Mouse (Mus musculus) hindbrain, embryonic 14.5 days (tissue): Measurements from ENCODE around the gene Chek2. TPM values are rescaled to one million over a fixed set of nuclear protein-coding genes. Genes with fewer than 3 reads are reported as not detected.

Experiments
- ATAC-seq: fragments of 200-750 bp; cut with Nextera tagmentation; 2 replicates; pipeline ENCODE4 v1.8.0; 2017; ENCODE audit warnings: moderate number of reproducible peaks, mild to moderate bottlenecking, moderate TSS enrichment, moderate library complexity; ENCODE audit not compliant: low FRiP score
- DNase-seq: peaks from one replicate; pipeline ENCODE4 v3.0.0-alpha.2; 2015; ENCODE audit warnings: low spot score
- H3K27ac ChIP-seq: fragments of 300-500 bp; sonication (generic); 2 replicates; pipeline ENCODE4 v1.5.1; 2014; ENCODE audit warnings: mild to moderate bottlenecking, moderate library complexity
- H3K27me3 ChIP-seq: fragments of 300-500 bp; sonication (generic); 2 replicates; pipeline ENCODE4 v1.6.1; 2014; ENCODE audit warnings: mild to moderate bottlenecking, low read length, mixed read lengths; ENCODE audit not compliant: control insufficient read depth, insufficient read depth
- H3K36me3 ChIP-seq: fragments of 300-500 bp; sonication (generic); replicated peaks from 2 replicates; pipeline ENCODE4 v1.6.1; 2014; ENCODE audit not compliant: control insufficient read depth, insufficient read depth
- H3K4me1 ChIP-seq: fragments of 300-500 bp; sonication (generic); replicated peaks from 2 replicates; pipeline ENCODE4 v1.6.1; 2014; ENCODE audit warnings: antibody characterized with exemption, low read length, mixed read lengths; ENCODE audit not compliant: control insufficient read depth, insufficient read depth
- H3K4me2 ChIP-seq: fragments of 300-500 bp; sonication (generic); replicated peaks from 2 replicates; pipeline ENCODE4 v1.6.1; 2014; ENCODE audit warnings: mild to moderate bottlenecking, moderate library complexity
- H3K4me3 ChIP-seq: fragments of 300-500 bp; sonication (generic); replicated peaks from 2 replicates; pipeline ENCODE4 v1.5.1; 2014; ENCODE audit warnings: mild to moderate bottlenecking, low read length
- H3K9ac ChIP-seq: fragments of 300-500 bp; sonication (generic); 2 replicates; pipeline ENCODE4 v1.6.1; 2014
- H3K9me3 ChIP-seq: fragments of 300-500 bp; sonication (generic); 2 replicates; pipeline ENCODE4 v1.6.1; 2016; ENCODE audit warnings: low read length; ENCODE audit not compliant: control insufficient read depth
- WGBS: fragments of 180-500 bp; shearing (Covaris S2); extraction: QIAGEN DNeasy Blood & Tissue Kit; methylation state at CpG from one replicate; pipeline ENCODE4 v1.1.7; 2014; 5-methylcytosine and 5-hydroxymethylcytosine counted together
- polyA plus RNA-seq: library from polyadenylated mRNA; unstranded; fragments of >200 nt; fragmentation: Nextera tagmentation; extraction: Ambion mirVana; gene quantifications from 2 replicates; pipeline ENCODE4 v1.2.1, GENCODE M21; 2014

Gene Chek2
- polyA plus RNA-seq, 1 experiment from 2014 or later: 5.9 TPM

DNA sequence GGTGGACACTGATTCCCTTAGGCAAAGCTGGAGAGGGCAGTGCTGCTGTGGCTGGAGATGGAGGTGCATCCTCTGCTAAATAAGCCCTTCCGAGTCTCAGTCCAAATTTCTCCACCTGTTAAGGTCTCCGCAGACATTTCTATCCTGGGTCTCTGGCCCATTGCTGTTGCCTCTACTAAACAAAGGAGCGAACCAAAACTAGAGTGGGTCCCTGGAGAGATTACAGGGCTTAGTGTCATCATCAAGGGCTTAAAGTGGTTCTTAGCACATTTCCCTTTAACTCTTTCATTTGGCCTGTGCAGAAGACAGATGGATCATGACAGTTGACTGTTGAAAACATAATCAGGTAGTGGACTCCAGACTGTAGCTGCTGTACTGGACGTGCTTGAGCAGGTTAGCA lies 48.8 kb downstream of the Chek2 start:
- Histone ChIP-seq H3K4me3 (no peak overlapping the region), H3K27ac (no peak overlapping the region), H3K4me2 (no peak overlapping the region), H3K27me3 (no peaks in the 10 kb centered on the region), H3K9ac (no peak overlapping the region), H3K36me3 (peaks cover 28% of the 10 kb centered on the region), H3K4me1 (no peaks in the 10 kb centered on the region), H3K9me3 (no peaks in the 10 kb centered on the region)
- 90% methylated on average over 4 of the region's 4 CpGs for WGBS
- DNase-seq: no peak
- no peak for ATAC-seq

GRCm38 (mm10) chr5:110889945-110890344 lies 50.2 kb downstream of the Chek2 start:
- DNase-seq: no peak
- 92% methylated on average over 1 of the region's 1 CpGs for WGBS

DNA sequence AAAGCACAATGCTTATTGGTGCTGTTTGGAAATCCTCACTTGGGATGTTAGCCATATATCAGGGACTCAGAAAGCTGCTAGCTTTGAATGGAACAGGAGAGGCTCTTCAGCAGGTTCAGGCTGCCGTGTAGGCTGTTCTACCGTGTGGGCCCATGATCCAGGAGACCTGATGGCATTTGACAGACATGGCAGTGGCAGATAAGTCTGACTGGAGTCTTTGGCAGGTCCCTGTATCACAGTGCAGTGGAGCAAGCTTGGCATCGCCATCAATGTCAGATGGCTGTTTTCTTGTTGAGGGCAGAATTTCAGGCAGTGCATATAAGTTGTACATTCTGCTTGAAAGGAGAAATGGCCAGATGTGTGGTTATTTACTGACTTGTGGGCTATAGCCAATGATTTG lies 50.8 kb downstream of the Chek2 start:
- DNase-seq: no peak
- Histone ChIP-seq H3K27ac (no peak overlapping the region), H3K4me2 (no peak overlapping the region), H3K4me1 (no peaks in the 10 kb centered on the region), H3K36me3 (peaks cover 41% of the 10 kb centered on the region), H3K9me3 (no peaks in the 10 kb centered on the region), H3K4me3 (no peak overlapping the region), H3K27me3 (no peaks in the 10 kb centered on the region), H3K9ac (no peak overlapping the region)
- ATAC-seq: no peak
- WGBS: 98% methylated on average over 3 of the region's 3 CpGs

More at GRCm38 (mm10) chr5:110889945-110890344, 50.2 kb downstream of the Chek2 start:
- Histone ChIP-seq H3K9ac (no peak overlapping the region), H3K27ac (no peak overlapping the region), H3K9me3 (no peaks in the 10 kb centered on the region), H3K27me3 (no peaks in the 10 kb centered on the region), H3K4me2 (no peak overlapping the region), H3K4me1 (no peaks in the 10 kb centered on the region), H3K36me3 (peaks cover 36% of the 10 kb centered on the region), H3K4me3 (no peak overlapping the region)
- ATAC-seq: no peak

- Histone ChIP-seq H3K4me1 (no peaks in the 10 kb centered on the region), H3K9ac (no peak overlapping the region), H3K9me3 (no peaks in the 10 kb centered on the region), H3K4me2 (no peak overlapping the region), H3K27me3 (no peaks in the 10 kb centered on the region), H3K27ac (no peak overlapping the region), H3K4me3 (no peak overlapping the region), H3K36me3 (peaks cover 33% of the 10 kb centered on the region)
- 22% methylated on average over 7 of the region's 7 CpGs for WGBS
- ATAC-seq (no peak), DNase-seq (no peak)
Observed at GRCm38 (mm10) chr5:110897114-110897788, 57.5 kb downstream of the Chek2 start.

GRCm38 (mm10) chr5:110898169-110898568 lies 58.4 kb downstream of the Chek2 start:
- WGBS: 36% methylated on average over 7 of the region's 7 CpGs
- no peak overlapping the region for H3K27ac ChIP-seq

DNA sequence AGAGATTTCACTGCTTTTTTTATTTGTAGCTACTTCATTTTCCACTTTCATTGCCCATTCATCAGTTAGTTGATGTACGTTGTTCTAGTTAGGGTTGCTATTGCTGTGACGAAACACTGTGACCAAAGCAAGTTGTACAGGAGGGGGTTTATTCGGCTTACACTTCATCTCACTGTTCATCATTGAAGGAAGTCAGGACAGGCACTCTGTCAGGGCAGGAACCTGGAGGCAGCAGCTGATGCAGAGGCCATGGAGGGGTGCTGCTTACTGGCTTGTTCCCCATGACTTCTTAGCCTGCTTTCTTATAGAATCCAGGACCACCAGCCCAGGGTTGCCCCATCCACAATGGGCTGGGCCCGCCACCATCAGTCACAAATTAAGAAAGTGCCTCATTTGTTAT lies 59.0 kb downstream of the Chek2 start:
- Histone ChIP-seq H3K9me3 (no peaks in the 10 kb centered on the region), H3K27me3 (no peaks in the 10 kb centered on the region), H3K4me3 (no peak overlapping the region), H3K9ac (no peak overlapping the region), H3K36me3 (peaks cover 17% of the 10 kb centered on the region; the same call in 1 of the 2 replicates), H3K27ac (no peak overlapping the region), H3K4me1 (no peaks in the 10 kb centered on the region), H3K4me2 (no peak overlapping the region)
- WGBS: 87% methylated on average over 4 of the region's 4 CpGs
- ATAC-seq (no peak), DNase-seq (no peak)

More at GRCm38 (mm10) chr5:110898169-110898568, 58.4 kb downstream of the Chek2 start:
- Histone ChIP-seq H3K27me3 (no peaks in the 10 kb centered on the region), H3K9ac (no peak overlapping the region), H3K36me3 (peaks cover 24% of the 10 kb centered on the region; the same call in 1 of the 2 replicates), H3K9me3 (no peaks in the 10 kb centered on the region), H3K4me3 (no peak overlapping the region), H3K4me1 (no peaks in the 10 kb centered on the region), H3K4me2 (no peak overlapping the region)
- DNase-seq: no peak
- no peak for ATAC-seq

GRCm38 (mm10) chr5:110900331-110900730 lies 60.6 kb downstream of the Chek2 start:
- Histone ChIP-seq H3K36me3 (peaks cover 3% of the 10 kb centered on the region; the same call in 1 of the 2 replicates), H3K4me3 (no peak overlapping the region), H3K27me3 (no peaks in the 10 kb centered on the region), H3K9ac (no peak overlapping the region), H3K9me3 (no peaks in the 10 kb centered on the region), H3K4me2 (no peak overlapping the region), H3K27ac (no peak overlapping the region), H3K4me1 (no peaks in the 10 kb centered on the region)
- ATAC-seq: no peak
- no peak for DNase-seq

DNA sequence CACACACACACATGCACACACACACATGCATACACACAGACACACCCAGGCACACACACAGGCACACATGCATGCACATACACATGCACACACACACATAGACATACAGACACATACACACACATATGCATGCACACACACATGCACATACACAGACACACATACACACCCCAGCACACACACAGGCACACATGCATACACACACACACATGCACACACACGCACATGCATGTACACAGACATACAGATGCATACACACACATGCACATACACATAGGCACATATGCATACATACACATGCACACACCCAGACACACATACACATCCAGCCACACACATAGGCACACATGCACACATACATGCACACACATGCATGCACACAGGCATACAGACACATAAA lies 66.9 kb downstream of the Chek2 start:
- WGBS: 94% methylated on average over 1 of the region's 1 CpGs
- no peaks in the 10 kb centered on the region for H3K4me1 ChIP-seq
- 0 out of 2 replicates have a peak, but pooled peaks cover 5% of the 10 kb centered on the region for H3K36me3 ChIP-seq
- no peaks in the 10 kb centered on the region for H3K9me3 ChIP-seq
- H3K4me3 ChIP-seq: no peak overlapping the region
- no peak for ATAC-seq
- H3K4me2 ChIP-seq: no peak overlapping the region
- H3K9ac ChIP-seq: no peak overlapping the region
- DNase-seq: no peak
- H3K27ac ChIP-seq: no peak overlapping the region
- H3K27me3 ChIP-seq: no peaks in the 10 kb centered on the region

- no peak overlapping the region for H3K4me3 ChIP-seq
- no peaks in the 10 kb centered on the region for H3K9me3 ChIP-seq
- H3K9ac ChIP-seq: no peak overlapping the region
- DNase-seq (no peak), ATAC-seq (no peak)
- H3K27ac ChIP-seq: no peak overlapping the region
- H3K36me3 ChIP-seq: 0 out of 2 replicates have a peak, but pooled peaks cover 5% of the 10 kb centered on the region
- H3K4me2 ChIP-seq: no peak overlapping the region
- no peaks in the 10 kb centered on the region for H3K4me1 ChIP-seq
- no peaks in the 10 kb centered on the region for H3K27me3 ChIP-seq
Observed at GRCm38 (mm10) chr5:110908879-110909278, 69.1 kb downstream of the Chek2 start.
